Mouse (Mus musculus) effector memory CD4-positive, alpha-beta T cell, adult 5 months (primary cell): ENCODE measurements around the gene Arhgef10l. TPM values are rescaled to one million over a fixed set of nuclear protein-coding genes. Genes with fewer than 3 reads are reported as not detected.

Experiments
- polyA plus RNA-seq: library from polyadenylated mRNA; unstranded; fragments of 100-300 nt; shearing (Covaris generic); gene quantifications from one replicate; pipeline ENCODE4 v1.2.1, GENCODE M21; 2017

The Arhgef10l gene
- not detected for polyA plus RNA-seq

GRCm38 (mm10) chr4:140665760-140666159 is at the start of gene Arhgef10l:
Gene Arhgef10l, minus strand, starts transcription at chr4:140666012.

GRCm38 (mm10) chr4:140700269-140701018 is 34.6 kb upstream of the Arhgef10l start, which contains the start of gene Rcc2:
Gene Rcc2, plus strand, starts transcription at chr4:140700541.

Other genes with a start within 250 kb of the Arhgef10l start
- gene Rcc2, start 34.5 kb upstream of the Arhgef10l start, polyA plus RNA-seq: 96.7 TPM
- gene Padi6, start 76.6 kb upstream of the Arhgef10l start, polyA plus RNA-seq: not detected
- 1.5 TPM for gene Padi4, start 108.2 kb upstream of the Arhgef10l start, polyA plus RNA-seq
- not detected for gene Padi3, start 144.6 kb upstream of the Arhgef10l start, polyA plus RNA-seq
- not detected for gene Padi1, start 179.8 kb upstream of the Arhgef10l start, polyA plus RNA-seq
- 10.3 TPM for gene Padi2, start 240.3 kb upstream of the Arhgef10l start, polyA plus RNA-seq